Mouse (Mus musculus) megakaryocyte, embryonic 14.5 days (primary cell): ENCODE results near the gene Arhgef6.

Experiments used
- FLI1 ChIP-seq: IDR thresholded peaks from 2 replicates; pipeline ENCODE4 v1.6.1; 2012; ENCODE audit warnings: low read length, inconsistent platforms, mixed read lengths
- GATA1 ChIP-seq: IDR thresholded peaks from 3 replicates; pipeline ENCODE4 v1.6.1; 2012; ENCODE audit warnings: mixed read lengths, low read length, inconsistent platforms, borderline replicate concordance

DNA sequence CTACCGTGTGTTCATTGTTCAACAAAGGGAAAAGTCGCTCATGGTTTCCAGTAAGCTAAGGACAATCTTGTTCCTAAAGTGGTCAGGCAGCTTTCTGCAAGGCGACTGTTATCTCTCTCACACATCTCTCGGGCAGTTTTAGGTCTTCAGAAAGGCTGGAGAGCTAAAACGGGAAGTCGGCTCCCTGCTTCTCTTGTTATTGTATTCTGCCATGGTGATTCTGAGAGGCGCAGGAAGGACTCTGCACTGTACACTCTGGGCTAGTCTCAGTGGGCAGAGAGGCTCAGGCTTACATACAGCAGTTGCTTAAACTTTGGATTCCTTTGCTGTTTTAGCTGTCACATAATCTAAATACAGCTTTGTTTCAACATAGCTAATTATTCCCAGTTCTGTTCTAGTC, 39.6 kb downstream of the Arhgef6 start:
- TF ChIP-seq GATA1 (no peak), FLI1 (no peak)
